Mouse (Mus musculus): ENCODE measurements around the gene Nos1ap. TPM values are rescaled to one million over a fixed set of nuclear protein-coding genes. Genes with fewer than 3 reads are reported as not detected.

Gene Nos1ap
- polyA plus RNA-seq, 1 experiment from 2014 or later = 15.9 TPM

GRCm38 (mm10) chr1:170496221-170496620, 93.4 kb downstream of the Nos1ap start:
- Histone ChIP-seq H3K27me3 (no peaks in the 10 kb centered on the region), H3K4me3 (no peak overlapping the region), H3K27ac (no peak overlapping the region), H3K9ac (no peak overlapping the region), H3K4me1 (peaks cover 6% of the 10 kb centered on the region; the same call in 1 of the 2 replicates), H3K36me3 (no peaks in the 10 kb centered on the region), H3K9me3 (no peaks in the 10 kb centered on the region), H3K4me2 (replicated peaks) (no peak overlapping the region)
- ATAC-seq (ENCODE audit: low FRiP score, low read depth) = no peak
- WGBS = 80% methylated on average over 8 of the region's 8 CpGs

DNA sequence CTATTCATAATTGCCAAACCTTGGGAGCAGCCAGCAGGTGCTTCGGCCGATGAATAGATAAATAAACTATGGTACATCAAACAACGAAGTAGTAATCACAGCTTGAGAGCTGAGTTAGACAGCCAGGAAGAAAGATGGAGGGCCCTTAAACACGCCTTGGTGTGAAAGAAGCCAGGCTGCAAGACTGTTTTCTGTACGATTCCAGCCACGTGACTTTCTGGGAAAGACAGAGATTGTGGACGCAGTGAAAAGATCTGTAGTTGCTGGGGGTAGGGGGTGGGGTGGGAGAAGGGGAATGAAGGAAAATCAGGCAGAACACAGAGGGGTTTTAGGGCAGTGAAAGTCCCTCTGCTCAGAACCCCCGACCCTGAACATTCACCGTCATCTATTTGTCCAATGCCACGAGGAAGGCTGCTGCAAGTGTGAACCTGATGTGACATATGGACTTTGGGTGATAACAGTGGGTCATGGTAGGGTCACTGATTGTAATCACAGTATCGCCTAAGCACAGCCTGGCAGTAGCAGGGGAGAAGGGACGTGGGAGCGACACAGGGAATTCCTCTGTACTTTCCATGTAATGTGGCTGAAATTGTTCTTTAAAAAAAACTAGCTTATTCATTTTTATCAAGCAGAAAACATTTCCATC, 94.0 kb downstream of the Nos1ap start:
- no peak overlapping the region for H3K9ac ChIP-seq
- ATAC-seq (ENCODE audit: low FRiP score, low read depth) = no peak
- 47% methylated on average over 13 of the region's 13 CpGs for WGBS
- peaks cover 6% of the 10 kb centered on the region; the same call in 1 of the 2 replicates for H3K4me1 ChIP-seq
- no peak overlapping the region for H3K4me3 ChIP-seq
- no peaks in the 10 kb centered on the region for H3K36me3 ChIP-seq
- H3K4me2 ChIP-seq (replicated peaks) = no peak overlapping the region
- H3K27me3 ChIP-seq = no peaks in the 10 kb centered on the region
- H3K9me3 ChIP-seq = no peaks in the 10 kb centered on the region
- H3K27ac ChIP-seq = no peak overlapping the region

- no peaks in the 10 kb centered on the region for H3K36me3 ChIP-seq
- no peak overlapping the region for H3K4me2 ChIP-seq (replicated peaks)
- no peak overlapping the region for H3K9ac ChIP-seq
- ATAC-seq (ENCODE audit: low FRiP score, low read depth) = no peak
- no peak overlapping the region for H3K27ac ChIP-seq
- no peaks in the 10 kb centered on the region for H3K9me3 ChIP-seq
- H3K27me3 ChIP-seq = no peaks in the 10 kb centered on the region
- no peak overlapping the region for H3K4me3 ChIP-seq
- WGBS = 69% methylated on average over 2 of the region's 2 CpGs
- H3K4me1 ChIP-seq = no peaks in the 10 kb centered on the region
These were observed 97.1 kb downstream of the Nos1ap start for GRCm38 (mm10) chr1:170492527-170492926.

DNA sequence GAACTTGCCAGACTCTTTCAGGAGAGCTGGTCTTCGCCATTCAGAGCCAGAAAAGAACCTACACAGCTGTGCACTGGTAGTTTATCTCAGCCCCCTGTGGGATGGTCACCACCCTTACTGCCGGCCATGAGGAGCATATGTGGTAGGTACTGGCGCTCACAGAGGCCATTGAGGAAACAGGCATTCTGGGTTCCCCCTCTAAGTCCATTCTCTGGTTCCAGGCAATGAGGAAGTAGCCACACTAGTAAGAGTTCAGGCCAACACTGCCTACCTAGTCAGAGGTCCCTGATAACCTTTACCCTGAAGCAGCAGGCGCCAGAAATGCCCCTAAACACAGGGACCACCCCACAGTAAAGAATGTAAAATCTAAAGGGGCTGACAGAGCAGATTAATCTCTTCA, 97.6 kb downstream of the Nos1ap start:
- Histone ChIP-seq H3K4me2 (replicated peaks) (no peak overlapping the region), H3K4me3 (no peak overlapping the region), H3K9ac (no peak overlapping the region), H3K9me3 (no peaks in the 10 kb centered on the region), H3K27ac (no peak overlapping the region), H3K27me3 (no peaks in the 10 kb centered on the region), H3K36me3 (no peaks in the 10 kb centered on the region), H3K4me1 (no peaks in the 10 kb centered on the region)
- no peak for ATAC-seq (ENCODE audit: low FRiP score, low read depth)
- 78% methylated on average over 4 of the region's 4 CpGs for WGBS

DNA sequence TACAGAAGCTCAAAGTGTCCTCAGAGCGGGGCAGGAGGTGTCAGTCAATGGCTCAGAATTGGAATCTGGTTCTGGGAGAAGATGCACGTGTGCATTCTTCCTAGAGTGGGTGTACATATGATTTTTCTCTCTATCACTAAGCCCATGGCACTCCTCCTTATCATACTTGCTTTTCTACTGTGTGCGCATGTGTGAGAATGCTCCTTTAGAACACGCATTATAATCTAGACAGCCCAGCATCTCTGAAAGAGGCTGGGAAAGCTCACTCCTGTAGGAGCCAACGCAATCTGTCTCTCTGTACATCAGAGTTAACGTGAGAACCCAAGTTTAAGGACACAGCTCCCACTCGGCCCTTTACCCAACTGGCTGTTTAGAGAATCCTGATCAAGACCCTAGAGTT, 99.7 kb downstream of the Nos1ap start:
- Histone ChIP-seq H3K36me3 (no peaks in the 10 kb centered on the region), H3K4me3 (no peak overlapping the region), H3K4me1 (no peaks in the 10 kb centered on the region), H3K9ac (no peak overlapping the region), H3K9me3 (no peaks in the 10 kb centered on the region), H3K27me3 (no peaks in the 10 kb centered on the region), H3K27ac (no peak overlapping the region), H3K4me2 (replicated peaks) (no peak overlapping the region)
- 87% methylated on average over 7 of the region's 7 CpGs for WGBS
- ATAC-seq (ENCODE audit: low FRiP score, low read depth) = no peak

GRCm38 (mm10) chr1:170489450-170489849, 100.2 kb downstream of the Nos1ap start:
- Histone ChIP-seq H3K27ac (no peak overlapping the region), H3K4me2 (replicated peaks) (no peak overlapping the region), H3K9me3 (no peaks in the 10 kb centered on the region), H3K27me3 (no peaks in the 10 kb centered on the region), H3K9ac (no peak overlapping the region), H3K36me3 (no peaks in the 10 kb centered on the region), H3K4me3 (no peak overlapping the region), H3K4me1 (no peaks in the 10 kb centered on the region)
- ATAC-seq (ENCODE audit: low FRiP score, low read depth) = no peak
- WGBS = 89% methylated on average over 6 of the region's 6 CpGs

- H3K4me2 ChIP-seq (replicated peaks) = no peak overlapping the region
- no peaks in the 10 kb centered on the region for H3K27me3 ChIP-seq
- WGBS = 16% methylated on average over 4 of the region's 4 CpGs
- no peak overlapping the region for H3K9ac ChIP-seq
- no peak overlapping the region for H3K4me3 ChIP-seq
- H3K36me3 ChIP-seq = no peaks in the 10 kb centered on the region
- no peak for ATAC-seq (ENCODE audit: low FRiP score, low read depth)
- H3K4me1 ChIP-seq = peaks cover 17% of the 10 kb centered on the region
- H3K9me3 ChIP-seq = no peaks in the 10 kb centered on the region
- no peak overlapping the region for H3K27ac ChIP-seq
These were observed 104.5 kb downstream of the Nos1ap start for GRCm38 (mm10) chr1:170485119-170485518.

DNA sequence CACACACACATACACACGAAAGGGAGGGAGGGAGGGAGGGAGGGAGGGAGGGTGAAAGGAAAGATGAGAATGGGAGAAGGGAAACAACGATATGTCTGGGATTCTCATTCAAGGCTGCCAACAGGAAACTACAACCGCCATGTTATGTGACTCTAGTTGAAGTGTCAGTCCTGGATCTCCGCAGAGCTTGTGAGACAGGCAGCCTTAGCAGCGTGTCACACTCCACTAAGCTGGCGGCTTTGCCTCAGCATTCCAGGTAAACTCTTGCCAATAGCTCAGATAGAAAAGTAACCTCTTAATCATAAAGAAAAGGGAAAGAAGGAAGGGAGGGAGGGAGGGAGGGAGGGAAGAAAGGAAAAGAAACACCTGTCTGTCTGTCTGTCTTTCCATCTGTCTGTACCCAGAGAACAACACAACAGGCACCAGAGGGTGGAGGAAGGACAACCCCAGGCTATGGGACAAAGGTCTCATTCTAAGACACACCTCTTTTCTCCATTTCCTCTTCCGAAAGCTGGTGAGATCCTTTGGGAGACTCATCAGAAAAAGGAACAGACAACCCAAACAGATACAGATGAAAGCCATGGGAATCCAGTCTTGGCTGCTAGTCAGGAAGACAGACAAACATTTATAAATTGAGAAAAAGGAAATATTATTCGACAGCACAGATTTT, 107.3 kb downstream of the Nos1ap start:
- no peaks in the 10 kb centered on the region for H3K27me3 ChIP-seq
- no peak overlapping the region for H3K4me3 ChIP-seq
- H3K4me1 ChIP-seq = peaks cover 42% of the 10 kb centered on the region
- no peak for ATAC-seq (ENCODE audit: low FRiP score, low read depth)
- H3K4me2 ChIP-seq (replicated peaks) = no peak overlapping the region
- no peaks in the 10 kb centered on the region for H3K36me3 ChIP-seq
- 76% methylated on average over 7 of the region's 8 CpGs for WGBS
- H3K27ac ChIP-seq = no peak overlapping the region
- no peak overlapping the region for H3K9ac ChIP-seq
- no peaks in the 10 kb centered on the region for H3K9me3 ChIP-seq

DNA sequence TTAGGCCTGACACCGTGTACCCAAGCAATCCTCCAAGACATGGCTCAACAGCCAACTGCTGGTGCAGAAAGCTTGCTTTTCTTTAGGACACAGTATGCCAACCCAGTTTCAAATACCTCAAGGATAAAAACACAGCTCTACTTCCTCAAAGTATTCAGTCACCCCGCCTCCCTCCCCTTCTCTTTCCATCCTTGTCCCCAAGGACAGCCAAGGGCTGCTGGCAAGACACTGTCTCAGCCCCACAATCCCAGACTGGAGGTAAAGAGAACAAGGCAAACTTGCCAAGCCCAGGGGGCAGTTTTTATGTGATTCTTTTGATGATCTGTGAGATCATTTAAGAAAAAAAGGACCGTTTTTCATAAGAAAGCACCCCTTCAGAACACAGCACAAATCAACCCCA, 108.6 kb downstream of the Nos1ap start:
- Histone ChIP-seq H3K4me2 (replicated peaks) (no peak overlapping the region), H3K9ac (no peak overlapping the region), H3K9me3 (no peaks in the 10 kb centered on the region), H3K27ac (peak overlapping the region; percentile 4; the same call in 1 of the 2 replicates), H3K4me3 (no peak overlapping the region), H3K27me3 (no peaks in the 10 kb centered on the region), H3K36me3 (no peaks in the 10 kb centered on the region), H3K4me1 (peaks cover 46% of the 10 kb centered on the region)
- no peak for ATAC-seq (ENCODE audit: low FRiP score, low read depth)
- 49% methylated on average over 3 of the region's 3 CpGs for WGBS

GRCm38 (mm10) chr1:170479458-170479798, 110.2 kb downstream of the Nos1ap start:
- Histone ChIP-seq H3K4me1 (peaks cover 46% of the 10 kb centered on the region), H3K27ac (no peak overlapping the region), H3K27me3 (no peaks in the 10 kb centered on the region), H3K9me3 (no peaks in the 10 kb centered on the region), H3K9ac (no peak overlapping the region), H3K4me2 (replicated peaks) (no peak overlapping the region), H3K4me3 (no peak overlapping the region), H3K36me3 (no peaks in the 10 kb centered on the region)
- WGBS = 28% methylated on average over 3 of the region's 3 CpGs
- ATAC-seq (ENCODE audit: low FRiP score, low read depth) = peak; percentile 80

- ATAC-seq (ENCODE audit: low FRiP score, low read depth) = no peak
- peaks cover 46% of the 10 kb centered on the region for H3K4me1 ChIP-seq
- no peaks in the 10 kb centered on the region for H3K9me3 ChIP-seq
- 53% methylated on average over 4 of the region's 4 CpGs for WGBS
- H3K27ac ChIP-seq = no peak overlapping the region; the same call in 1 of the 2 replicates
- no peak overlapping the region for H3K4me2 ChIP-seq (replicated peaks)
- H3K9ac ChIP-seq = no peak overlapping the region
- H3K4me3 ChIP-seq = no peak overlapping the region
- H3K27me3 ChIP-seq = no peaks in the 10 kb centered on the region
- no peaks in the 10 kb centered on the region for H3K36me3 ChIP-seq
These were observed 110.7 kb downstream of the Nos1ap start for GRCm38 (mm10) chr1:170478791-170479457.
